Mouse (Mus musculus) liver, adult 2 months (tissue): Measurements from ENCODE around the gene Il31. TPM values are rescaled to one million over a fixed set of nuclear protein-coding genes. Genes with fewer than 3 reads are reported as not detected.
A peak's percentile ranks its signal among the peaks of the same experiment; 100 is the strongest.

Experiments used
- DNase-seq: peaks from one replicate; pipeline ENCODE4 v3.0.0-alpha.2; 2011; ENCODE audit warnings: low read depth, low spot score; ENCODE audit errors: extremely low read depth
- H3K27ac ChIP-seq: fragments of 200-500 bp; replicated peaks from 2 replicates; pipeline ENCODE4 v1.5.1; 2012; ENCODE audit warnings: low read depth, mild to moderate bottlenecking, control low read depth, inconsistent platforms, low read length; ENCODE audit not compliant: insufficient read depth
- H3K27me3 ChIP-seq: fragments of 200-500 bp; 2 replicates; pipeline ENCODE4 v1.6.1; 2012; ENCODE audit warnings: mild to moderate bottlenecking, moderate library complexity, low read length, inconsistent platforms; ENCODE audit not compliant: control insufficient read depth, insufficient read depth
- H3K36me3 ChIP-seq: fragments of 200-500 bp; 2 replicates; pipeline ENCODE4 v1.6.1; 2012; ENCODE audit warnings: low read length, inconsistent platforms; ENCODE audit not compliant: control insufficient read depth, insufficient read depth
- H3K4me1 ChIP-seq: fragments of 200-500 bp; 2 replicates; pipeline ENCODE4 v1.6.1; 2011; ENCODE audit warnings: low read length; ENCODE audit not compliant: control insufficient read depth, insufficient read depth
- H3K4me3 ChIP-seq: fragments of 200-500 bp; 2 replicates; pipeline ENCODE4 v1.5.1; 2011; ENCODE audit warnings: low read depth, mild to moderate bottlenecking, control low read depth, low read length, moderate library complexity; ENCODE audit not compliant: insufficient read depth
- H3K79me2 ChIP-seq: fragments of 200-500 bp; 2 replicates; pipeline ENCODE4 v1.6.1; 2012; ENCODE audit warnings: inconsistent platforms, mild to moderate bottlenecking, low read length, moderate library complexity; ENCODE audit not compliant: control insufficient read depth, insufficient read depth
- H3K9ac ChIP-seq: fragments of 200-500 bp; 2 replicates; pipeline ENCODE4 v1.6.1; 2012; ENCODE audit warnings: low read depth, mild to moderate bottlenecking, control low read depth, inconsistent platforms, low read length
- CTCF ChIP-seq: fragments of 200-500 bp; IDR thresholded peaks from 2 replicates; pipeline ENCODE4 v1.5.1; 2011; ENCODE audit warnings: low read depth, low read length, control low read depth
- POLR2A ChIP-seq: fragments of 200-500 bp; IDR thresholded peaks from 2 replicates; pipeline ENCODE4 v1.6.1; 2011; ENCODE audit warnings: low read length, control low read depth; ENCODE audit not compliant: insufficient read depth; ENCODE audit errors: extremely low read depth
- WGBS: fragments of 180-500 bp; shearing (Covaris S2); methylation state at CpG from one replicate; pipeline ENCODE4 v1.1.7; 2018; 5-methylcytosine and 5-hydroxymethylcytosine counted together
- polyA plus RNA-seq: library from polyadenylated mRNA; depleted of rRNA; stranded (reverse); fragments of >200 nt; gene quantifications from 2 replicates; pipeline ENCODE4 v1.2.3, GENCODE M21; 2012
- total RNA-seq: library from RNA; depleted of rRNA; stranded (reverse); fragments of >200 nt; gene quantifications from 2 replicates; pipeline ENCODE4 v1.2.3, GENCODE M21; 2014

Gene Il31
- total and polyA plus RNA-seq, 2 experiments, result not detected

GRCm38 (mm10) chr5:123464638-123465037, 24.7 kb downstream of the Il31 start:
- H3K36me3 ChIP-seq, result no peaks in the 10 kb centered on the region
- no peak overlapping the region for H3K4me3 ChIP-seq
- TF ChIP-seq POLR2A, result no peak
- TF ChIP-seq CTCF, result no peak
- DNase-seq, result no peak
- H3K27ac ChIP-seq, result no peak overlapping the region
- WGBS, result 87% methylated on average over 1 of the region's 1 CpGs
- H3K9ac ChIP-seq, result no peak overlapping the region
- H3K27me3 ChIP-seq, result no peaks in the 10 kb centered on the region
- H3K4me1 ChIP-seq, result no peaks in the 10 kb centered on the region
- no peaks in the 10 kb centered on the region for H3K79me2 ChIP-seq

- no peak overlapping the region for H3K9ac ChIP-seq
- DNase-seq, result no peak
- no peaks in the 10 kb centered on the region for H3K36me3 ChIP-seq
- TF ChIP-seq CTCF (no peak), POLR2A (no peak)
- H3K27me3 ChIP-seq, result no peaks in the 10 kb centered on the region
- H3K4me3 ChIP-seq, result no peak overlapping the region
- 41% methylated on average over 5 of the region's 5 CpGs for WGBS
- no peaks in the 10 kb centered on the region for H3K79me2 ChIP-seq
- H3K4me1 ChIP-seq, result no peaks in the 10 kb centered on the region
- no peak overlapping the region for H3K27ac ChIP-seq
Measured at GRCm38 (mm10) chr5:123461420-123461819, 27.9 kb downstream of the Il31 start.

- H3K9ac ChIP-seq, result no peak overlapping the region
Measured at GRCm38 (mm10) chr5:123451886-123452285, 37.4 kb downstream of the Il31 start.

GRCm38 (mm10) chr5:123444849-123445334, 44.4 kb downstream of the Il31 start:
- WGBS, result 95% methylated on average over 5 of the region's 5 CpGs
- no peaks in the 10 kb centered on the region for H3K27me3 ChIP-seq
- no peak for DNase-seq
- H3K4me1 ChIP-seq, result no peaks in the 10 kb centered on the region
- H3K4me3 ChIP-seq, result no peak overlapping the region
- H3K9ac ChIP-seq, result no peak overlapping the region
- no peak overlapping the region for H3K27ac ChIP-seq
- peaks cover 16% of the 10 kb centered on the region for H3K36me3 ChIP-seq
- no peaks in the 10 kb centered on the region for H3K79me2 ChIP-seq
- TF ChIP-seq CTCF (no peak), POLR2A (no peak)

More at GRCm38 (mm10) chr5:123451886-123452285, 37.4 kb downstream of the Il31 start:
- Histone ChIP-seq H3K27me3 (no peaks in the 10 kb centered on the region), H3K27ac (no peak overlapping the region), H3K4me3 (no peak overlapping the region), H3K4me1 (no peaks in the 10 kb centered on the region), H3K36me3 (peaks cover 22% of the 10 kb centered on the region; the same call in 1 of the 2 replicates), H3K79me2 (no peaks in the 10 kb centered on the region)
- TF ChIP-seq POLR2A (no peak), CTCF (no peak)
- 94% methylated on average over 7 of the region's 7 CpGs for WGBS
- DNase-seq, result no peak

- 52% methylated on average over 4 of the region's 4 CpGs for WGBS
- H3K27ac ChIP-seq, result no peak overlapping the region
- no peaks in the 10 kb centered on the region for H3K4me1 ChIP-seq
- H3K79me2 ChIP-seq, result no peaks in the 10 kb centered on the region
- no peak overlapping the region for H3K9ac ChIP-seq
- H3K4me3 ChIP-seq, result no peak overlapping the region
- peaks cover 12% of the 10 kb centered on the region for H3K36me3 ChIP-seq
- peak; percentile 33 for DNase-seq
- TF ChIP-seq POLR2A (no peak), CTCF (peak; percentile 79)
- no peaks in the 10 kb centered on the region for H3K27me3 ChIP-seq
Measured at GRCm38 (mm10) chr5:123444069-123444468, 45.2 kb downstream of the Il31 start.

GRCm38 (mm10) chr5:123442283-123442682, 47.0 kb downstream of the Il31 start:
- H3K79me2 ChIP-seq, result no peaks in the 10 kb centered on the region
- H3K36me3 ChIP-seq, result peaks cover 7% of the 10 kb centered on the region
- H3K9ac ChIP-seq, result no peak overlapping the region
- H3K4me3 ChIP-seq, result no peak overlapping the region
- no peak for DNase-seq
- H3K27me3 ChIP-seq, result no peaks in the 10 kb centered on the region
- WGBS, result 98% methylated on average over 3 of the region's 3 CpGs
- H3K27ac ChIP-seq, result no peak overlapping the region
- TF ChIP-seq POLR2A (no peak), CTCF (no peak)
- no peaks in the 10 kb centered on the region for H3K4me1 ChIP-seq
